Mouse (Mus musculus): Measurements from ENCODE around the gene Cdh26. TPM values are rescaled to one million over a fixed set of nuclear protein-coding genes. Genes with fewer than 3 reads are reported as not detected.

Gene Cdh26
- total and polyA plus RNA-seq, 3 experiments = not detected

- TF ChIP-seq E2F4 (IDR thresholded peaks at IDR 0.05; ENCODE audit: borderline replicate concordance, low read depth, low read length) = no peak
- no peak for TF ChIP-seq MYB (IDR thresholded peaks at IDR 0.05; ENCODE audit: low read depth, low read length)
- TF ChIP-seq MAFK (IDR thresholded peaks at IDR 0.05; ENCODE audit: borderline replicate concordance, low read depth, low read length) = no peak
- Histone ChIP-seq H3K27me3 (ENCODE audit: control insufficient read depth in 1 of 2, insufficient read depth in 2 of 2, low read length in 2 of 2) (no peaks in the 10 kb centered on the region), H3K9me3 (replicated peaks; ENCODE audit: insufficient read depth, low read length) (no peaks in the 10 kb centered on the region), H3K4me1 (ENCODE audit: control insufficient read depth in 1 of 2, insufficient read depth in 2 of 2, low read length in 2 of 2) (no peaks in the 10 kb centered on the region), H3K4me3 (ENCODE audit: control insufficient read depth in 1 of 2, insufficient read depth in 1 of 2, low read depth in 2 of 2, low read length in 2 of 2) (no peak overlapping the region), H3K27ac (ENCODE audit: control insufficient read depth, low read depth, low read length) (no peak overlapping the region), H3K9ac (ENCODE audit: control insufficient read depth, low read depth, low read length, poor library complexity, severe bottlenecking) (no peak overlapping the region), H3K79me2 (ENCODE audit: control insufficient read depth, insufficient read depth, low read length, poor library complexity) (no peaks in the 10 kb centered on the region), H3K36me3 (ENCODE audit: control insufficient read depth in 1 of 2, insufficient read depth in 2 of 2, low read length in 2 of 2) (no peaks in the 10 kb centered on the region)
- no peak for DNase-seq (ENCODE audit: low read depth, low spot score)
Measured at GRCm38 (mm10) chr2:178473916-178474315, 43.6 kb downstream of the Cdh26 start.

- Histone ChIP-seq H3K79me2 (ENCODE audit: control insufficient read depth, insufficient read depth, low read length, poor library complexity) (no peaks in the 10 kb centered on the region), H3K27me3 (ENCODE audit: control insufficient read depth in 1 of 2, insufficient read depth in 2 of 2, low read length in 2 of 2) (no peaks in the 10 kb centered on the region), H3K36me3 (ENCODE audit: control insufficient read depth in 1 of 2, insufficient read depth in 2 of 2, low read length in 2 of 2) (no peaks in the 10 kb centered on the region), H3K9me3 (replicated peaks; ENCODE audit: insufficient read depth, low read length) (no peaks in the 10 kb centered on the region), H3K4me3 (ENCODE audit: control insufficient read depth in 1 of 2, insufficient read depth in 1 of 2, low read depth in 2 of 2, low read length in 2 of 2) (no peak overlapping the region), H3K4me1 (ENCODE audit: control insufficient read depth in 1 of 2, insufficient read depth in 2 of 2, low read length in 2 of 2) (no peaks in the 10 kb centered on the region), H3K27ac (ENCODE audit: control insufficient read depth, low read depth, low read length) (no peak overlapping the region), H3K9ac (ENCODE audit: control insufficient read depth, low read depth, low read length, poor library complexity, severe bottlenecking) (no peak overlapping the region)
- no peak for DNase-seq (ENCODE audit: low read depth, low spot score)
- TF ChIP-seq HCFC1 (IDR thresholded peaks at IDR 0.05; ENCODE audit: low read depth, low read length) (no peak), ZMIZ1 (IDR thresholded peaks at IDR 0.05; ENCODE audit: low read depth, low read length) (no peak), NELFE (IDR thresholded peaks at IDR 0.05; ENCODE audit: low read depth, low read length) (no peak), POLR2AphosphoS5 (IDR thresholded peaks at IDR 0.05; ENCODE audit: borderline replicate concordance, low read depth, low read length) (no peak), KAT2A (conservative IDR thresholded peaks at IDR 0.05; ENCODE audit: low read depth, low read length) (no peak), ZC3H11A (IDR thresholded peaks at IDR 0.05; ENCODE audit: low read depth, low read length) (no peak), CTCF (IDR thresholded peaks at IDR 0.05 in 2 of 3, conservative IDR thresholded peaks at IDR 0.05 in 1 of 3; ENCODE audit: control insufficient read depth in 1 of 3, insufficient read depth in 1 of 3, low read depth in 2 of 3, low read length in 3 of 3, poor library complexity in 1 of 3, severe bottlenecking in 1 of 3) (no peak), TBP (IDR thresholded peaks at IDR 0.05; ENCODE audit: low read depth, low read length) (no peak), JUND (IDR thresholded peaks at IDR 0.05; ENCODE audit: low read depth, low read length) (no peak), ZKSCAN1 (IDR thresholded peaks at IDR 0.05; ENCODE audit: low read depth, low read length) (no peak), CHD1 (IDR thresholded peaks at IDR 0.05; ENCODE audit: low read depth, low read length) (no peak), UBTF (IDR thresholded peaks at IDR 0.05; ENCODE audit: borderline replicate concordance, insufficient read depth, low read depth, low read length) (no peak), BHLHE40 (IDR thresholded peaks at IDR 0.05; ENCODE audit: borderline replicate concordance, low read depth, low read length) (no peak), GATA1 (IDR thresholded peaks at IDR 0.05; ENCODE audit: low read depth, low read length) (no peak), MXI1 (IDR thresholded peaks at IDR 0.05; ENCODE audit: low read depth, low read length) (no peak)
Measured at GRCm38 (mm10) chr2:178477228-178477627, 46.9 kb downstream of the Cdh26 start.

All from MEL (cell line).